Mouse (Mus musculus): Measurements from ENCODE around the gene Tgfb1i1. TPM values are rescaled to one million over a fixed set of nuclear protein-coding genes. Genes with fewer than 3 reads are reported as not detected.

Gene Tgfb1i1
- polyA plus RNA-seq, 1 experiment from 2014 or later = 76.8 TPM

DNA sequence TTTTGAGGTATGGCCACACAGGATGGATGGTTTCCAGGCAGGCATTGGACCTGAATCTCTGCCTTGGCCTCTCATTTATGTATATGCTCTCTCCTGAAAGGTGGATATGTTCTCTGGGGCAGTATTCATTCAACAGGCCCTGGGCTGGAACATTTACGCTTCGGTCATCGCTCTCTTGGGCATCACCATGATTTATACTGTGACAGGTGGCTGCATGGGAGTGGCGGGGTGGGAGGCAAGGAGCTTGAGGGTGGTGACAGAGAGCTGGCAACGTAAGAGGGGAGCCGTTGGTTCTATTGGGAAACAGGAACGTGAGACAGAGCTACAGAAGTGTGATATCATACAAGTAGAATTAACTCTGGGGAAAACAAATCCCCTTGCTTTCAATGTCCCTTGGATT is 21.2 kb downstream of the Tgfb1i1 start:
- H3K4me2 ChIP-seq (ENCODE audit: low read depth, low read length) = no peak overlapping the region
- DNase-seq (ENCODE audit: low spot score) (no peak), ATAC-seq (ENCODE audit: low read depth) (no peak)
- no peak overlapping the region for H3K9ac ChIP-seq (ENCODE audit: low read depth, low read length)
- H3K4me3 ChIP-seq (ENCODE audit: low read depth, low read length) = no peak overlapping the region
- no peaks in the 10 kb centered on the region for H3K9me3 ChIP-seq (ENCODE audit: control insufficient read depth, low read length)
- 82% methylated on average over 7 of the region's 7 CpGs for WGBS
- H3K4me1 ChIP-seq (ENCODE audit: control insufficient read depth, insufficient read depth, low read length) = no peaks in the 10 kb centered on the region
- no peak overlapping the region for H3K27ac ChIP-seq (replicated peaks; ENCODE audit: low read depth, low read length)
- no peaks in the 10 kb centered on the region for H3K27me3 ChIP-seq (replicated peaks; ENCODE audit: control insufficient read depth, insufficient read depth, low read length)
- H3K36me3 ChIP-seq (ENCODE audit: control insufficient read depth, insufficient read depth, low read length) = peaks cover 22% of the 10 kb centered on the region

DNA sequence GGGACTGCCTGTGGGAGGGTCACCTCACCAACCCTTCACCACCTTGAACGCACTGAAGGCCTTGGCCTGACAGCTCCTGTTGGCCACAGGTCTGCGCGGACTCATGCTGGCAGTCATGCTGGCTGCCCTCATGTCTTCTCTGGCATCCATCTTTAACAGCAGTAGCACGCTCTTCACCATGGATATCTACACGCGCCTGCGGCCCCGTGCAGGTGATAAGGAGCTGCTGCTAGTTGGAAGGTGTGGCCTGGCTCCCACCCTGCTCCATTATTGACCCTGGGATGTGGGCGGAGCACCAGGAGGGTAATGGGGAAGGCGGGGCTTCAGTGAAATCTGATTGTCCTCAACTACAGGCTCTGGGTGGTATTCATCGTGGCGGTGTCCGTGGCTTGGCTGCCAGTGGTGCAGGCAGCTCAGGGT is 23.8 kb downstream of the Tgfb1i1 start:
- no peak overlapping the region for H3K4me2 ChIP-seq (ENCODE audit: low read depth, low read length)
- no peak overlapping the region for H3K4me3 ChIP-seq (ENCODE audit: low read depth, low read length)
- H3K9ac ChIP-seq (ENCODE audit: low read depth, low read length) = no peak overlapping the region
- peaks cover 45% of the 10 kb centered on the region for H3K36me3 ChIP-seq (ENCODE audit: control insufficient read depth, insufficient read depth, low read length)
- DNase-seq (ENCODE audit: low spot score) (no peak), ATAC-seq (ENCODE audit: low read depth) (no peak)
- no peak overlapping the region for H3K27ac ChIP-seq (replicated peaks; ENCODE audit: low read depth, low read length)
- H3K27me3 ChIP-seq (replicated peaks; ENCODE audit: control insufficient read depth, insufficient read depth, low read length) = no peaks in the 10 kb centered on the region
- H3K9me3 ChIP-seq (ENCODE audit: control insufficient read depth, low read length) = no peaks in the 10 kb centered on the region
- 65% methylated on average over 13 of the region's 13 CpGs for WGBS
- no peaks in the 10 kb centered on the region for H3K4me1 ChIP-seq (ENCODE audit: control insufficient read depth, insufficient read depth, low read length)

DNA sequence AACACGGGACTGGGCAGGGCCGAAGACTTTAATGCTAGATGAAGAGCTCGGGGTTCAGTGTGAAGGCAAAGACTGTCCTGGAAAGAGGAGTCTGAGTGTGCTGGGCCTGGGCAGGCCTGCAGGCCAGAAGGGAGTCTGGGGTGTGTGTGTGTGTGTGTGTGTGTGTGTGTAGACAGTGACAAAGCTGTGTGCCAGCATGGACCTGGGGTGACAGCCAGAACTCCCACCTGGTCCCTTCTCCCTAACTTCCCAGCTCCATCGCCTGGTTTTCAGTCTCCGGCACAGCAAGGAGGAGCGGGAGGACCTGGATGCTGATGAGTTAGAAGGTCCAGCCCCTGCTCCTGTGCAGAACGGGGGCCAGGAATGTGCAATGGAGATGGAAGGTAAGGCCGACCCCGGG is 24.9 kb downstream of the Tgfb1i1 start:
- 93% methylated on average over 8 of the region's 9 CpGs for WGBS
- H3K27me3 ChIP-seq (replicated peaks; ENCODE audit: control insufficient read depth, insufficient read depth, low read length) = no peaks in the 10 kb centered on the region
- H3K4me2 ChIP-seq (ENCODE audit: low read depth, low read length) = no peak overlapping the region
- no peak overlapping the region for H3K9ac ChIP-seq (ENCODE audit: low read depth, low read length)
- ATAC-seq (ENCODE audit: low read depth) (no peak), DNase-seq (ENCODE audit: low spot score) (no peak)
- H3K4me3 ChIP-seq (ENCODE audit: low read depth, low read length) = no peak overlapping the region
- no peak overlapping the region for H3K27ac ChIP-seq (replicated peaks; ENCODE audit: low read depth, low read length)
- no peaks in the 10 kb centered on the region for H3K4me1 ChIP-seq (ENCODE audit: control insufficient read depth, insufficient read depth, low read length)
- H3K9me3 ChIP-seq (ENCODE audit: control insufficient read depth, low read length) = no peaks in the 10 kb centered on the region
- peaks cover 55% of the 10 kb centered on the region for H3K36me3 ChIP-seq (ENCODE audit: control insufficient read depth, insufficient read depth, low read length)

DNA sequence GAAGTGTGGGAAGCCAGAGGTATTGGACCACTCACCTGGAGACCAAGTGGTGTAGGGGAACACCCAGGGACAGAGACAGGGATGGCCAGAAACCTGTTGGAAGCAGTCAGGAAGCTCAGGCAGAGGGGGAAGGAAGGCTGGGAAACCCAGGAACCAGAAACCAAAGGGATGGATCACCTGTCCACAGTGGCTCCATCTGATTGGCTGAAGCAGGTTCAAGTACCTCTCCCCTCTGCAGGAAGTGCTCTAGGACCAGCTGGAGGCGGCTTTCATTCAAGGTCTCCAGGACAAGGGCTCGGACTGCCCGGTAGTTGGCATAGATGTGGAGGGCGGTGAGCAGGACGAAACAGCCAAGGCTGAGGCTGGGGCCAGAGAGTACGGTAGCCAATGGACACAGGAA is 29.4 kb downstream of the Tgfb1i1 start:
- Histone ChIP-seq H3K4me2 (ENCODE audit: low read depth, low read length) (no peak overlapping the region), H3K27me3 (replicated peaks; ENCODE audit: control insufficient read depth, insufficient read depth, low read length) (no peaks in the 10 kb centered on the region), H3K9me3 (ENCODE audit: control insufficient read depth, low read length) (no peaks in the 10 kb centered on the region), H3K9ac (ENCODE audit: low read depth, low read length) (no peak overlapping the region), H3K36me3 (ENCODE audit: control insufficient read depth, insufficient read depth, low read length) (peaks cover 70% of the 10 kb centered on the region), H3K27ac (replicated peaks; ENCODE audit: low read depth, low read length) (no peak overlapping the region), H3K4me3 (ENCODE audit: low read depth, low read length) (no peak overlapping the region), H3K4me1 (ENCODE audit: control insufficient read depth, insufficient read depth, low read length) (no peaks in the 10 kb centered on the region)
- WGBS = 92% methylated on average over 6 of the region's 6 CpGs
- no peak for ATAC-seq (ENCODE audit: low read depth)
- no peak for DNase-seq (ENCODE audit: low spot score)

DNA sequence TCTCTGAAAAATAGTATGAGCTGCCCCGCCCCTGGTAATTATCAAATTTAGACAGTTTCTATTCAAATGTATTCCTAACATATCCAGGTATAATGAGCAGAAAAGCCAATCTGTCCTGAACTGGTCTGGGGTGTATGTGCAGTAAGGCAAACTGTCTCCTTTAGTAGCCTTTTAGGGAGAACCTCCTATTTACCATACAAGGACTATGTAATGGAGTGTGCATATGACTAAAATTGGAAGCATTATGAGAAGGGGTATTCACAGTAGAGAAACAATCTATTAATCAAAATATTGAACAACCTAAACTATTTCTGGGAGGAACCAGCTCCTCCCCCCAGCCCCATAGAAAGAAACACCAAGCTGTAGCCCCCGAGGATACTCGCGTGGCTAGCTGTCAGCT is 33.1 kb downstream of the Tgfb1i1 start:
- no peaks in the 10 kb centered on the region for H3K4me1 ChIP-seq (ENCODE audit: control insufficient read depth, insufficient read depth, low read length)
- no peak overlapping the region for H3K4me3 ChIP-seq (ENCODE audit: low read depth, low read length)
- DNase-seq (ENCODE audit: low spot score) (no peak), ATAC-seq (ENCODE audit: low read depth) (no peak)
- no peak overlapping the region for H3K27ac ChIP-seq (replicated peaks; ENCODE audit: low read depth, low read length)
- H3K27me3 ChIP-seq (replicated peaks; ENCODE audit: control insufficient read depth, insufficient read depth, low read length) = no peaks in the 10 kb centered on the region
- H3K9ac ChIP-seq (ENCODE audit: low read depth, low read length) = no peak overlapping the region
- H3K4me2 ChIP-seq (ENCODE audit: low read depth, low read length) = no peak overlapping the region
- 89% methylated on average over 4 of the region's 4 CpGs for WGBS
- H3K36me3 ChIP-seq (ENCODE audit: control insufficient read depth, insufficient read depth, low read length) = peaks cover 50% of the 10 kb centered on the region
- no peaks in the 10 kb centered on the region for H3K9me3 ChIP-seq (ENCODE audit: control insufficient read depth, low read length)

DNA sequence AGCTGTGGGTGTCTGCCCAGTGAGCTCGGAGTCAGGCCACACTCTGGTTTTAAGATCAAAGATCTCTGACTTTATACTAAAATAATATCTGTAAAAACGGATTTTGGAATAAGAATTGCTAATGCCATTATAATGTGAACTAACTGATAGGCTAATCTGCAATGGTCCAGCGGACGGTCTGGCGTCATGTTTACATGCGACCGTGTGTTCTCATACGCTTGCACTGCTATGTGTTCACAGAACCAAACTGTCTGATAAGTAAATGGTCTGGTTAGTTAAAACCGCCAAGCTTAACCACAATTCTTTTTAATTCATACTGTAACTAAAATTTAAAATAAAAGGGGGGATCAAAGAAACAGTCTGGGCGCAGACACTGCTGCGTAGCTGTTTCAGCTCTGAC is 35.2 kb downstream of the Tgfb1i1 start:
- DNase-seq (ENCODE audit: low spot score) (no peak), ATAC-seq (ENCODE audit: low read depth) (no peak)
- H3K27me3 ChIP-seq (replicated peaks; ENCODE audit: control insufficient read depth, insufficient read depth, low read length) = no peaks in the 10 kb centered on the region
- no peak overlapping the region for H3K4me2 ChIP-seq (ENCODE audit: low read depth, low read length)
- no peaks in the 10 kb centered on the region for H3K9me3 ChIP-seq (ENCODE audit: control insufficient read depth, low read length)
- H3K4me1 ChIP-seq (ENCODE audit: control insufficient read depth, insufficient read depth, low read length) = no peaks in the 10 kb centered on the region
- H3K36me3 ChIP-seq (ENCODE audit: control insufficient read depth, insufficient read depth, low read length) = peaks cover 38% of the 10 kb centered on the region
- H3K27ac ChIP-seq (replicated peaks; ENCODE audit: low read depth, low read length) = no peak overlapping the region
- WGBS = 91% methylated on average over 11 of the region's 11 CpGs
- no peak overlapping the region for H3K9ac ChIP-seq (ENCODE audit: low read depth, low read length)
- no peak overlapping the region for H3K4me3 ChIP-seq (ENCODE audit: low read depth, low read length)

GRCm38 (mm10) chr7:128282532-128283244 is 36.1 kb downstream of the Tgfb1i1 start:
- DNase-seq (ENCODE audit: low spot score) (no peak), ATAC-seq (ENCODE audit: low read depth) (no peak)
- H3K36me3 ChIP-seq (ENCODE audit: control insufficient read depth, insufficient read depth, low read length) = peaks cover 38% of the 10 kb centered on the region
- no peaks in the 10 kb centered on the region for H3K27me3 ChIP-seq (replicated peaks; ENCODE audit: control insufficient read depth, insufficient read depth, low read length)
- H3K9ac ChIP-seq (ENCODE audit: low read depth, low read length) = no peak overlapping the region
- H3K4me2 ChIP-seq (ENCODE audit: low read depth, low read length) = no peak overlapping the region
- WGBS = 27% methylated on average over 7 of the region's 7 CpGs
- no peak overlapping the region for H3K4me3 ChIP-seq (ENCODE audit: low read depth, low read length)
- no peaks in the 10 kb centered on the region for H3K9me3 ChIP-seq (ENCODE audit: control insufficient read depth, low read length)
- no peak overlapping the region for H3K27ac ChIP-seq (replicated peaks; ENCODE audit: low read depth, low read length)
- no peaks in the 10 kb centered on the region for H3K4me1 ChIP-seq (ENCODE audit: control insufficient read depth, insufficient read depth, low read length)

- 61% methylated on average over 5 of the region's 5 CpGs for WGBS
- no peak overlapping the region for H3K27ac ChIP-seq (replicated peaks; ENCODE audit: low read depth, low read length)
- no peak overlapping the region for H3K4me2 ChIP-seq (ENCODE audit: low read depth, low read length)
- DNase-seq (ENCODE audit: low spot score) (peak; percentile 39), ATAC-seq (ENCODE audit: low read depth) (no peak)
- no peaks in the 10 kb centered on the region for H3K27me3 ChIP-seq (replicated peaks; ENCODE audit: control insufficient read depth, insufficient read depth, low read length)
- no peak overlapping the region for H3K4me3 ChIP-seq (ENCODE audit: low read depth, low read length)
- no peaks in the 10 kb centered on the region for H3K4me1 ChIP-seq (ENCODE audit: control insufficient read depth, insufficient read depth, low read length)
- H3K9ac ChIP-seq (ENCODE audit: low read depth, low read length) = no peak overlapping the region; the same call in 1 of the 2 replicates
- H3K36me3 ChIP-seq (ENCODE audit: control insufficient read depth, insufficient read depth, low read length) = peaks cover 40% of the 10 kb centered on the region; the same call in 1 of the 2 replicates
- H3K9me3 ChIP-seq (ENCODE audit: control insufficient read depth, low read length) = no peaks in the 10 kb centered on the region
Measured at GRCm38 (mm10) chr7:128284047-128284446, 37.4 kb downstream of the Tgfb1i1 start.

DNA sequence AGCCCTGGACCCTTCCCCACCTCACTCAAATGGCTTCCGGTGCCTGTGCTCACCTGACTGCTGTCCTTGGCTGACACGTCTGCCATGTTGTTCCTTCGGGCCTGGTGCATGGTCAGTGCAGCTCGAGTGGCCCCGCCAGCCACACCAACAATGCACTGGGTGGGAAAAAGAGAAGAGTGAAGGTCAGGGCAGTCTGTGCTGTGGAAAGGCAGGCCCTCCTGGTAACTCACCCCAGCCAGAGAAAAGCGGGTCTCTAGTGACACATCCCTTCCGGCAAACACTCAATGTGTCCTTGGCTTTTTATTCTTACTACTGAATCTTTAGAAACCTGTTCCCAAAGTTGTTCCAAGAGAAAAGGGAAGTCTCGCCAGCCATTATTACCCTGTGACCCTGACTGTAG is 38.4 kb downstream of the Tgfb1i1 start:
- H3K4me3 ChIP-seq (ENCODE audit: low read depth, low read length) = no peak overlapping the region
- H3K4me2 ChIP-seq (ENCODE audit: low read depth, low read length) = no peak overlapping the region
- H3K9me3 ChIP-seq (ENCODE audit: control insufficient read depth, low read length) = no peaks in the 10 kb centered on the region
- H3K27me3 ChIP-seq (replicated peaks; ENCODE audit: control insufficient read depth, insufficient read depth, low read length) = no peaks in the 10 kb centered on the region
- 85% methylated on average over 8 of the region's 8 CpGs for WGBS
- no peak overlapping the region for H3K9ac ChIP-seq (ENCODE audit: low read depth, low read length)
- H3K4me1 ChIP-seq (ENCODE audit: control insufficient read depth, insufficient read depth, low read length) = no peaks in the 10 kb centered on the region
- H3K27ac ChIP-seq (replicated peaks; ENCODE audit: low read depth, low read length) = no peak overlapping the region
- H3K36me3 ChIP-seq (ENCODE audit: control insufficient read depth, insufficient read depth, low read length) = peaks cover 44% of the 10 kb centered on the region; the same call in 1 of the 2 replicates
- ATAC-seq (ENCODE audit: low read depth) (no peak), DNase-seq (ENCODE audit: low spot score) (no peak)

Data from embryonic facial prominence, embryonic 14.5 days (tissue).